Mouse (Mus musculus): ENCODE results near the gene Myo10. TPM values are rescaled to one million over a fixed set of nuclear protein-coding genes. Genes with fewer than 3 reads are reported as not detected.

The Myo10 gene
- polyA plus RNA-seq, 1 experiment from 2014 or later = 30.4 TPM

GRCm38 (mm10) chr15:25653680-25654079, 31.4 kb downstream of the Myo10 start:
- Histone ChIP-seq H3K9me3 (replicated peaks; ENCODE audit: control insufficient read depth, low read length) (no peaks in the 10 kb centered on the region), H3K4me2 (ENCODE audit: low read depth, low read length) (no peak overlapping the region), H3K27me3 (ENCODE audit: control insufficient read depth, insufficient read depth, low read length) (no peaks in the 10 kb centered on the region), H3K27ac (ENCODE audit: low read length) (no peak overlapping the region), H3K4me3 (replicated peaks; ENCODE audit: low read length) (no peak overlapping the region), H3K4me1 (ENCODE audit: control insufficient read depth, insufficient read depth, low read length) (peaks cover 22% of the 10 kb centered on the region), H3K36me3 (ENCODE audit: control insufficient read depth, insufficient read depth, low read length) (no peaks in the 10 kb centered on the region), H3K9ac (ENCODE audit: low read length) (no peak overlapping the region)
- ATAC-seq (ENCODE audit: insufficient read depth, low FRiP score) = no peak
- 77% methylated on average over 5 of the region's 5 CpGs for WGBS

GRCm38 (mm10) chr15:25662833-25663519, 40.7 kb downstream of the Myo10 start:
- WGBS = 12% methylated on average over 8 of the region's 8 CpGs
- Histone ChIP-seq H3K4me2 (ENCODE audit: low read depth, low read length) (no peak overlapping the region), H3K4me3 (replicated peaks; ENCODE audit: low read length) (no peak overlapping the region), H3K27ac (ENCODE audit: low read length) (peak overlapping the region; percentile 90), H3K9me3 (replicated peaks; ENCODE audit: control insufficient read depth, low read length) (no peaks in the 10 kb centered on the region), H3K27me3 (ENCODE audit: control insufficient read depth, insufficient read depth, low read length) (no peaks in the 10 kb centered on the region), H3K36me3 (ENCODE audit: control insufficient read depth, insufficient read depth, low read length) (peaks cover 6% of the 10 kb centered on the region; the same call in 1 of the 2 replicates), H3K9ac (ENCODE audit: low read length) (peak overlapping the region; percentile 45; the same call in 1 of the 2 replicates), H3K4me1 (ENCODE audit: control insufficient read depth, insufficient read depth, low read length) (peaks cover 20% of the 10 kb centered on the region)
- ATAC-seq (ENCODE audit: insufficient read depth, low FRiP score) = peak; percentile 96

GRCm38 (mm10) chr15:25669283-25670247, 47.2 kb downstream of the Myo10 start:
- ATAC-seq (ENCODE audit: insufficient read depth, low FRiP score) = no peak
- Histone ChIP-seq H3K36me3 (ENCODE audit: control insufficient read depth, insufficient read depth, low read length) (peaks cover 6% of the 10 kb centered on the region; the same call in 1 of the 2 replicates), H3K27ac (ENCODE audit: low read length) (no peak overlapping the region), H3K4me2 (ENCODE audit: low read depth, low read length) (no peak overlapping the region), H3K4me1 (ENCODE audit: control insufficient read depth, insufficient read depth, low read length) (peaks cover 9% of the 10 kb centered on the region), H3K9me3 (replicated peaks; ENCODE audit: control insufficient read depth, low read length) (no peaks in the 10 kb centered on the region), H3K4me3 (replicated peaks; ENCODE audit: low read length) (no peak overlapping the region), H3K27me3 (ENCODE audit: control insufficient read depth, insufficient read depth, low read length) (no peaks in the 10 kb centered on the region), H3K9ac (ENCODE audit: low read length) (no peak overlapping the region)
- 63% methylated on average over 16 of the region's 16 CpGs for WGBS

GRCm38 (mm10) chr15:25673231-25673980, 51.1 kb downstream of the Myo10 start:
- peaks cover 34% of the 10 kb centered on the region for H3K4me1 ChIP-seq (ENCODE audit: control insufficient read depth, insufficient read depth, low read length)
- 47% methylated on average over 6 of the region's 6 CpGs for WGBS
- no peak overlapping the region for H3K4me3 ChIP-seq (replicated peaks; ENCODE audit: low read length)
- H3K27ac ChIP-seq (ENCODE audit: low read length) = no peak overlapping the region
- H3K36me3 ChIP-seq (ENCODE audit: control insufficient read depth, insufficient read depth, low read length) = 0 out of 2 replicates have a peak, but pooled peaks cover 3% of the 10 kb centered on the region
- ATAC-seq (ENCODE audit: insufficient read depth, low FRiP score) = no peak
- no peak overlapping the region for H3K4me2 ChIP-seq (ENCODE audit: low read depth, low read length)
- H3K9me3 ChIP-seq (replicated peaks; ENCODE audit: control insufficient read depth, low read length) = no peaks in the 10 kb centered on the region
- H3K9ac ChIP-seq (ENCODE audit: low read length) = no peak overlapping the region
- no peaks in the 10 kb centered on the region for H3K27me3 ChIP-seq (ENCODE audit: control insufficient read depth, insufficient read depth, low read length)

GRCm38 (mm10) chr15:25674099-25674931, 52.0 kb downstream of the Myo10 start:
- ATAC-seq (ENCODE audit: insufficient read depth, low FRiP score) = no peak
- Histone ChIP-seq H3K27ac (ENCODE audit: low read length) (no peak overlapping the region), H3K4me1 (ENCODE audit: control insufficient read depth, insufficient read depth, low read length) (peaks cover 43% of the 10 kb centered on the region), H3K9me3 (replicated peaks; ENCODE audit: control insufficient read depth, low read length) (no peaks in the 10 kb centered on the region), H3K27me3 (ENCODE audit: control insufficient read depth, insufficient read depth, low read length) (no peaks in the 10 kb centered on the region), H3K4me2 (ENCODE audit: low read depth, low read length) (no peak overlapping the region), H3K36me3 (ENCODE audit: control insufficient read depth, insufficient read depth, low read length) (0 out of 2 replicates have a peak, but pooled peaks cover 3% of the 10 kb centered on the region), H3K9ac (ENCODE audit: low read length) (no peak overlapping the region), H3K4me3 (replicated peaks; ENCODE audit: low read length) (no peak overlapping the region)
- WGBS = 83% methylated on average over 17 of the region's 17 CpGs

GRCm38 (mm10) chr15:25674932-25675250, 52.6 kb downstream of the Myo10 start:
- H3K27ac ChIP-seq (ENCODE audit: low read length) = no peak overlapping the region
- no peak overlapping the region for H3K4me3 ChIP-seq (replicated peaks; ENCODE audit: low read length)
- H3K4me1 ChIP-seq (ENCODE audit: control insufficient read depth, insufficient read depth, low read length) = peaks cover 47% of the 10 kb centered on the region
- 0 out of 2 replicates have a peak, but pooled peaks cover 3% of the 10 kb centered on the region for H3K36me3 ChIP-seq (ENCODE audit: control insufficient read depth, insufficient read depth, low read length)
- no peaks in the 10 kb centered on the region for H3K9me3 ChIP-seq (replicated peaks; ENCODE audit: control insufficient read depth, low read length)
- no peak overlapping the region for H3K9ac ChIP-seq (ENCODE audit: low read length)
- 83% methylated on average over 4 of the region's 4 CpGs for WGBS
- no peak overlapping the region for H3K4me2 ChIP-seq (ENCODE audit: low read depth, low read length)
- H3K27me3 ChIP-seq (ENCODE audit: control insufficient read depth, insufficient read depth, low read length) = no peaks in the 10 kb centered on the region
- ATAC-seq (ENCODE audit: insufficient read depth, low FRiP score) = no peak

- no peak overlapping the region for H3K9ac ChIP-seq (ENCODE audit: low read length)
- H3K4me3 ChIP-seq (replicated peaks; ENCODE audit: low read length) = no peak overlapping the region
- 95% methylated on average over 11 of the region's 11 CpGs for WGBS
- no peak overlapping the region for H3K4me2 ChIP-seq (ENCODE audit: low read depth, low read length)
- 0 out of 2 replicates have a peak, but pooled peaks cover 3% of the 10 kb centered on the region for H3K36me3 ChIP-seq (ENCODE audit: control insufficient read depth, insufficient read depth, low read length)
- H3K27ac ChIP-seq (ENCODE audit: low read length) = no peak overlapping the region
- no peak for ATAC-seq (ENCODE audit: insufficient read depth, low FRiP score)
- H3K4me1 ChIP-seq (ENCODE audit: control insufficient read depth, insufficient read depth, low read length) = peaks cover 50% of the 10 kb centered on the region
- H3K27me3 ChIP-seq (ENCODE audit: control insufficient read depth, insufficient read depth, low read length) = no peaks in the 10 kb centered on the region
- H3K9me3 ChIP-seq (replicated peaks; ENCODE audit: control insufficient read depth, low read length) = no peaks in the 10 kb centered on the region
Measured at GRCm38 (mm10) chr15:25675359-25675758, 53.0 kb downstream of the Myo10 start.

GRCm38 (mm10) chr15:25676056-25676785, 53.9 kb downstream of the Myo10 start:
- Histone ChIP-seq H3K4me1 (ENCODE audit: control insufficient read depth, insufficient read depth, low read length) (peaks cover 55% of the 10 kb centered on the region), H3K9me3 (replicated peaks; ENCODE audit: control insufficient read depth, low read length) (no peaks in the 10 kb centered on the region), H3K27me3 (ENCODE audit: control insufficient read depth, insufficient read depth, low read length) (no peaks in the 10 kb centered on the region), H3K36me3 (ENCODE audit: control insufficient read depth, insufficient read depth, low read length) (0 out of 2 replicates have a peak, but pooled peaks cover 3% of the 10 kb centered on the region), H3K9ac (ENCODE audit: low read length) (no peak overlapping the region), H3K4me3 (replicated peaks; ENCODE audit: low read length) (no peak overlapping the region), H3K27ac (ENCODE audit: low read length) (peak overlapping the region; percentile 11; the same call in 1 of the 2 replicates), H3K4me2 (ENCODE audit: low read depth, low read length) (no peak overlapping the region)
- no peak for ATAC-seq (ENCODE audit: insufficient read depth, low FRiP score)
- WGBS = 60% methylated on average over 13 of the region's 13 CpGs
